20 mouse cellular contexts compared by ENCODE assay signal in genomic region chr10:67021494-67021893, GRCm38 (mm10).
DNase-seq lines count a peak whose midpoint lies in the region; ATAC-seq lines count a peak whose summit lies in the region.
"Had no signal": no experiment of that assay in that cellular context is flagged by ENCODE, and none has a peak within 500 bp of the region (broad histone marks: within the 10 kb centered on the region; RNA-seq: fewer than 3 reads in every experiment).

No protein-coding gene starts in this region.

- H3K4me2 ChIP-seq in liver, embryonic 16.5 days (ENCODE audit: low read depth, low read length) = no peak overlapping the region
- H3K4me2 ChIP-seq in liver, embryonic 11.5 days = no peak overlapping the region
- H3K4me2 ChIP-seq: embryonic facial prominence, embryonic 12.5 days; embryonic facial prominence, embryonic 15.5 days; heart, embryonic 11.5 days; hindbrain, embryonic 12.5 days; hindbrain, embryonic 15.5 days had no signal

- H3K27ac ChIP-seq in liver, embryonic 16.5 days (ENCODE audit: low read length) = no peak overlapping the region
- no peak overlapping the region for H3K27ac ChIP-seq in liver, embryonic 11.5 days (ENCODE audit: low read depth, low read length)
- H3K27ac ChIP-seq: embryonic facial prominence, embryonic 12.5 days; embryonic facial prominence, embryonic 15.5 days; gastrocnemius, adult 2 months; hindbrain, embryonic 12.5 days; hindbrain, embryonic 15.5 days had no signal

- ATAC-seq in liver, embryonic 16.5 days (ENCODE audit: low read depth) = peak; percentile 44; the same call in 1 of the 2 replicates
- ATAC-seq in liver, embryonic 11.5 days (replicated peaks; ENCODE audit: low FRiP score) = no peak
- ATAC-seq: activated CD4-positive, CD25-positive, alpha-beta regulatory T cell, adult 4 months; forebrain, embryonic 14.5 days; forebrain, postnatal 0 days had no signal

- H3K4me3 ChIP-seq in liver, embryonic 16.5 days (ENCODE audit: low read depth, low read length) = no peak overlapping the region
- no peak overlapping the region for H3K4me3 ChIP-seq in liver, embryonic 11.5 days (ENCODE audit: low read depth, low read length)
- H3K4me3 ChIP-seq: embryonic facial prominence, embryonic 12.5 days; embryonic facial prominence, embryonic 15.5 days; gastrocnemius, adult 2 months; hindbrain, embryonic 12.5 days; hindbrain, embryonic 15.5 days had no signal

- no peaks in the 10 kb centered on the region for H3K9me3 ChIP-seq in liver, embryonic 16.5 days (replicated peaks; ENCODE audit: control insufficient read depth, low read length)
- H3K9me3 ChIP-seq in liver, embryonic 11.5 days (ENCODE audit: control insufficient read depth, low read length) = no peaks in the 10 kb centered on the region
- H3K9me3 ChIP-seq: embryonic facial prominence, embryonic 12.5 days; embryonic facial prominence, embryonic 15.5 days; hindbrain, embryonic 12.5 days; hindbrain, embryonic 15.5 days had no signal

- no peaks in the 10 kb centered on the region for H3K36me3 ChIP-seq in liver, embryonic 16.5 days (ENCODE audit: control insufficient read depth, insufficient read depth)
- no peaks in the 10 kb centered on the region; the same call in 1 of the 2 replicates for H3K36me3 ChIP-seq in liver, embryonic 11.5 days (ENCODE audit: control insufficient read depth, insufficient read depth, low read length)
- H3K36me3 ChIP-seq: hindbrain, embryonic 15.5 days had no signal

- DNase-seq in adrenal gland, adult 2 months = peak; percentile 42
- no peak for DNase-seq in adrenal gland, adult (ENCODE audit: inconsistent age in 2 of 2, low spot score in 1 of 2)
- peak; percentile 16 for DNase-seq in cerebellum, adult 9-11 months
- no peak for DNase-seq in cerebellum, adult 11-12 months
- DNase-seq in liver, embryonic 11.5 days (ENCODE audit: low spot score) = no peak
- DNase-seq in gonadal fat pad, adult 2 months (ENCODE audit: low read depth) = peak; percentile 84
- DNase-seq: cerebellum, adult 18-20 months; cerebellum, adult 9-10 months; cerebellum, postnatal 25 days; forebrain, postnatal 0 days; gastrocnemius, adult 2 months; gastrocnemius, postnatal 14 days had no signal

- peaks cover 7% of the 10 kb centered on the region for H3K4me1 ChIP-seq in liver, embryonic 16.5 days (ENCODE audit: control insufficient read depth, low read depth, low read length)
- peaks cover 9% of the 10 kb centered on the region for H3K4me1 ChIP-seq in liver, embryonic 11.5 days (replicated peaks; ENCODE audit: control insufficient read depth, insufficient read depth, low read length)

- H3K27me3 ChIP-seq in liver, embryonic 16.5 days (ENCODE audit: control insufficient read depth, insufficient read depth, low read depth, low read length) = no peaks in the 10 kb centered on the region
- H3K27me3 ChIP-seq in liver, embryonic 11.5 days (replicated peaks; ENCODE audit: control insufficient read depth, insufficient read depth, low read length) = no peaks in the 10 kb centered on the region
- H3K27me3 ChIP-seq: embryonic facial prominence, embryonic 12.5 days; embryonic facial prominence, embryonic 15.5 days; hindbrain, embryonic 12.5 days; hindbrain, embryonic 15.5 days had no signal

- WGBS in liver, embryonic 16.5 days (ENCODE audit: insufficient replicate concordance) = 77% methylated on average over 13 of the region's 13 CpGs
- WGBS in liver, embryonic 11.5 days = 88% methylated on average over 13 of the region's 13 CpGs

- no peak overlapping the region for H3K9ac ChIP-seq in liver, embryonic 16.5 days (ENCODE audit: low read depth, low read length)
- H3K9ac ChIP-seq in liver, embryonic 11.5 days (ENCODE audit: low read depth, low read length) = no peak overlapping the region
- H3K9ac ChIP-seq: embryonic facial prominence, embryonic 12.5 days; embryonic facial prominence, embryonic 15.5 days; forebrain, postnatal 0 days; hindbrain, embryonic 12.5 days; hindbrain, embryonic 15.5 days had no signal

Comparison
In these comparisons a context has a peak if more than half of its experiments do, and no peak if none do; other contexts are left out.
1. DNase-seq: peak in adrenal gland, adult 2 months (single experiment), cerebellum, adult 9-11 months (single experiment) and gonadal fat pad, adult 2 months (single experiment); none in adrenal gland, adult (0 of 2), cerebellum, adult 11-12 months (single experiment) and liver, embryonic 11.5 days (single experiment).